Mouse (Mus musculus) left cerebral cortex, postnatal 36 days (tissue): ENCODE data around the gene Btbd35f14. TPM values are rescaled to one million over a fixed set of nuclear protein-coding genes. Genes with fewer than 3 reads are reported as not detected.
"Not testable (repeated sequence)": the region's sequence is repeated elsewhere in the genome, so short reads cannot be mapped to it uniquely, and the experiment has no call there.

Experiments
- DNase-seq, 2 experiments: peaks; one replicate each; pipeline ENCODE4 v3.0.0; 2021 to 2022; ENCODE audit warnings: low spot score in 2 of 2, mixed read lengths in 1 of 2
- intact Hi-C: fragments of 180-260 bp; cut with DNase I; formaldehyde crosslinking; loops from one replicate; pipeline ENCODE4 v1.15.1; 2025
- total RNA-seq, 2 experiments: library from RNA; stranded (reverse); gene quantifications; 2 replicates each; pipeline ENCODE4 v1.2.3; 2021

Btbd35f14 gene
- not detected for total RNA-seq

DNA sequence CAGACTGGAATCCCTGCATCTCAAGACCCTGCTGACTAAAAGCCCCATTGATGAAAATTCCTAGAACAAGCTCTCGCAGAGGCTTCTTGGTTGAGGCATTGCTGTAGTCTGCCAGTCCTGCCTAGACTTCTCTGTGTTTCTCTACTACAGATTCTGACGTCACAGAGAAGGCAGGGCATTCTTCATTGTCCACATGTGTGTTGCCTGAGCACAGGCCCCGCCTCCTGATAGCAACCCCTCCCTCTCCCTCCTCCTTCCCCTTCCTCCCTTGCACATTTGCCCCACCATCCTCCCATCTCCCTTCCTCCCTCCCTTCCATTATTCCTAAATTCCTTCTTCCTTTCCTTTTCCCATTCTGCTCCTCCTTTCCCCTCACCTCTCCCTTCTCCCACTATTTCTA is at the start of gene Btbd35f14:
TSS of gene Btbd35f14 (minus strand) at position 101 of the 400 bp plus-strand sequence.
- intact Hi-C loops, DNase-seq: not testable (repeated sequence)

DNA sequence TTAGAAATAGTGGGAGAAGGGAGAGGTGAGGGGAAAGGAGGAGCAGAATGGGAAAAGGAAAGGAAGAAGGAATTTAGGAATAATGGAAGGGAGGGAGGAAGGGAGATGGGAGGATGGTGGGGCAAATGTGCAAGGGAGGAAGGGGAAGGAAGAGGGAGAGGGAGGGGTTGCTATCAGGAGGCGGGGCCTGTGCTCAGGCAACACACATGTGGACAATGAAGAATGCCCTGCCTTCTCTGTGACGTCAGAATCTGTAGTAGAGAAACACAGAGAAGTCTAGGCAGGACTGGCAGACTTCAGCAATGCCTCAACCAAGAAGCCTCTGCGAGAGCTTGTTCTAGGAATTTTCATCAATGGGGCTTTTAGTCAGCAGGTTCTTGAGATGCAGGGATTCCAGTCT is 45.3 kb downstream of the Btbd35f14 start, which contains the start of gene Btbd35f13:
TSS of gene Btbd35f13 (plus strand) at position 301 of the 400 bp plus-strand sequence.
- intact Hi-C loops, DNase-seq: not testable (repeated sequence)

Other genes starting within 250 kb of the Btbd35f14 start
- gene Btbd35f15, start 125.0 kb downstream of the Btbd35f14 start, total RNA-seq, result not detected
- not detected for gene Btbd35f13, start 45.2 kb downstream of the Btbd35f14 start, total RNA-seq